Mouse (Mus musculus): ENCODE results near the gene Cdca7.
A peak's percentile ranks its signal among the peaks of the same experiment; 100 is the strongest.

Cdca7 gene

DNA sequence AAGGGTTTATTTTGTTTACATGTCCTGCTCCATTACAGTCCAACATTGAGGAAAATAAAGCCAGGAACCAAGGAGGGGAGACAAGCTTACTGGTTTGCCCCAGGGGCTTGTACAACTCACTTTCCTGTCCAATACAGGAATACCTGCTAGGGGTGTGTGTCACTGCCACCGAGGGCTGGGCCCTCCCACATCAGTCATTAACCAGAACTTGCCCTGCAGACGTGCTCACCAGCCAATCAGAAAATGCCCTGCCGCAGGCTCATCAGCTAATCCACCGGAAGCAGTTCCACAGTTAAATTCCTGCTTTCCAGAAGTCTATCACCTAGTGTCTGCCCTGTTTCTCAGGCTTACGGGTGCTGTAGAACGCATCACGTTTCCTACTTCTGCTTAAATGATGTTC lies 15.7 kb downstream of the Cdca7 start:
- DNase-seq (ENCODE audit: low spot score in 2 of 2), result no peak

DNA sequence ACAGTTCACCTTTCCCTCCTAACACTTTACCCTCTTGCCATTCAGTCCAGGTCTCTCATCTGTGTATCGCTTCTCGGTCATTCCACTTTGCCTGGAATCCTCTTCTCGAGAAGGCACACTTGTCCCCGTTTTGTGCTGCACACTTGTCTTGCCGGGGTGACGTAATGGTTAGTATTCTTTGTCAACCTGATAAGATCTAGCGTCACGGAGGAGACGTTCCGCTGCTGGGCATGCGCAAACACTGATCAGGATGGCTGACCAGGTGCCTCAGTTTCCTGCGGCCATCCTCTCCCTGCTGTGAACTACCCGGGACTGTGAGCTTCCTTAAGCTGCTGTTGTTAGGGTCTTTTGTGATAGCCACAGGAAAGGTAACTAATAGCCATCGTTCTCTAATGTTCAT lies 17.1 kb downstream of the Cdca7 start:
- DNase-seq (ENCODE audit: low spot score in 2 of 2), result no peak

DNA sequence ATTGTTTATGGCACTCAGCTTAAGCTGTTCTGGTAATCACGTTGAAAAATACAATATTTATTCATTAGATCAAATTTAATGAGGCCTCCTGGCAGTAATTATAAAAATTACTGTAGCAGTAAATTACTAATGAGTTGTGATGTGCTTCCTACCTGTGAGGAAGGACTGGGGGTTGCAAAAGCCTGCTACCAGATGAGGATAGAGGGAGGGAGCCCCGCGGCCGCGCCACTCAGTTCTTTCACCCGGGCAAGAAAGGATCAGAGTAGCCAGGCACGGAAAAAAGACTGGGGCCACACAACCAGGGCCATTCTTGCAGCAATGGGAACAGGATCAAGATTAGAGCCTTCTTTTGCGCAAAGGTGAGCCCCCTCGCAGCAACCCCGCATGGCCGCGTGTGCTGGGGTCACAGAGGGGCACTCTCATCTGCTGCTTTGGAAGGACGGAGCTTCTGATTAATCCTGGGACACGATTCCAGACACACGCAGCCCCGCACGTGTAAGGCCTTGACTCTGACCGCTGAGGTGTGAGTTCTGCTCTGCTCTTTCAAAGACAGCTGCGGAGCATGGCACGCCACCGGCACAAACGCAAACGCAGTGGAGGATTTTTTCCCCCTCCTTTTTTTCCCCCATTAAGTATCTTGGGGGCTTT lies 23.2 kb downstream of the Cdca7 start:
- no peak for DNase-seq (ENCODE audit: low spot score in 2 of 2)

DNA sequence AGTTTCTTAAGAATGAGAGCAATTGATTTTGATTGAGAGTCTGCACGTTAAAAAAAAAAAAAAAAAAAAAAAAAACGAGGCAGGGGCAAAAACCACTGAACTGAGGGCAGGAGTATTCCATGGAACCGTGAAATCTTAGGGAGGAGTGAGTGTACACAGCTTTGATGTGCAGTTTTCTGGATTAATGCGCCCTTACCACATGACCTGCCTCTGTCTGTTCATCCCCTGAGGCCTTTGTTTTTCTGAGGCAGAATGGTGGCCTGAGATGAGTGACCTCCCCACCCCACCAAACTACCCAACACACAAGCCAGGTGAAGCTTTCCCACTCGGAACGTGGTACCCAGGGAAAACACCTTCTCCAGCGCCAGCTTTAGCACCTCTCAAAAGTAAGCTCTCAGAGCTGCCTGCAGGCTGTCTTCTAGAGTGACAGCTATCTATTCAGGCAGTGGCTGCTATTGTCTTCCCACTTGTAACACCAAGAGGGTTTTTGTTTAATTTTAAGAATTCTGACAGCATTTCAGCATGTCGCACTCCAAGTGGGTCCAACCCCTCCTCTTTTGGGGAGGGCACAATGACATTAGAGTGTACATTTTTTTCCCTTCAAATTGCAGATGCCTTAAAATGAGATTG lies 23.9 kb downstream of the Cdca7 start:
- no peak for DNase-seq (ENCODE audit: low spot score in 2 of 2)

DNA sequence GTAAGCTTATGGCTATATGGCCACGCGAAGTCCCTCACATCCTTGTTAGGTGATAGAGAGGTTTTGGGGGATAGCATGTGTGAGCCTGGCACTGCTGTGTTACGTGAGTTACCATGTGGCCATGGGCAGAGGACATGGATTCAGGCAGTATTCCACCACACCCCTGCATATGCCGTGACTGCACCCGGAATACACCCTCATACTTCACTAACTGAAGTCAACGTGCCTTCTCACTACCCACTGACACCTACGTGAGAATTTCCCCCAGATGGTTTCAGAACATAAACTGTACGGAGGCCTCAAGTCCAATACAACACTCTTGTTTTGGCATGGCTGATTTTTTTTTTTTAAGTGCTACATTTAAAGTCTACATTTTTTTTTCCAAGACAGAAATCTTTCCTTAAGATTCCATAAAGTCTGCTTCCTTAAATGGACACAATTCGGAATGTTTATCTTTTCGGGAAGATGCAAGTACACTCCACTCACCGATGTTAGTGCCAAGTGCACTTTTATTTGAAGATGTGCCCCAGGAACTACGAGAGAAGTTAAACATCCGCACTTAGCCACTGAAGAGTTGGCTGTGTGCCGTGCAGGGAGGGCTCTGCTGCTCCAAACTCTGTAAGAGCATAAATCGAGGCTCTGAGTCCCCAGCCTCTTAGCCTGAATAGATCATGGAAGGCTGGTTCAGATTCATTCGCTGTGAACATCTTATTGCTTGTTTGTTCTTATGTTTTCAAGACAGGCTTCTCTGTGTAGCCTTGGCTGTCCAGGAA lies 26.3 kb downstream of the Cdca7 start:
- no peak for DNase-seq (ENCODE audit: low spot score in 2 of 2)

DNA sequence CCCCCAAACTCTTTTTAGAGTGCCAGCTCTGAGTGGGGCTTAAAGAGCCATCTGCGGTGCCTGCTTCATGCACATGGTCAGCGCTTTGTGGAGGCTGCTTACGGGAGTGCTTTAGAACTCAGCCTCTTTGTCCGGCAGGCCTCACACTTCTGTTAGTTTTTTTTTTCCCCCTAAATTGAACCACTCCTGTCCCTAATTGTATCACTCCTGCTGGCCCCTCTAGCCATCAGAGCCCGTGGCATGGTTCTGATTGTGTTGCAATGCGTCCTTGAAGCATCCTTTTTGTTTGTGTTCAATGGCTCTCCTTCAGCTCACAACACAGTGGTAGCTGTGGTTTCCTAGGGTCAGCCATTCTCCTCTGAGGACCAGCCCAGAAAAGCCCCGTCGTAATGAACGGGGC lies 27.7 kb downstream of the Cdca7 start:
- DNase-seq (ENCODE audit: low spot score in 2 of 2), result no peak

DNA sequence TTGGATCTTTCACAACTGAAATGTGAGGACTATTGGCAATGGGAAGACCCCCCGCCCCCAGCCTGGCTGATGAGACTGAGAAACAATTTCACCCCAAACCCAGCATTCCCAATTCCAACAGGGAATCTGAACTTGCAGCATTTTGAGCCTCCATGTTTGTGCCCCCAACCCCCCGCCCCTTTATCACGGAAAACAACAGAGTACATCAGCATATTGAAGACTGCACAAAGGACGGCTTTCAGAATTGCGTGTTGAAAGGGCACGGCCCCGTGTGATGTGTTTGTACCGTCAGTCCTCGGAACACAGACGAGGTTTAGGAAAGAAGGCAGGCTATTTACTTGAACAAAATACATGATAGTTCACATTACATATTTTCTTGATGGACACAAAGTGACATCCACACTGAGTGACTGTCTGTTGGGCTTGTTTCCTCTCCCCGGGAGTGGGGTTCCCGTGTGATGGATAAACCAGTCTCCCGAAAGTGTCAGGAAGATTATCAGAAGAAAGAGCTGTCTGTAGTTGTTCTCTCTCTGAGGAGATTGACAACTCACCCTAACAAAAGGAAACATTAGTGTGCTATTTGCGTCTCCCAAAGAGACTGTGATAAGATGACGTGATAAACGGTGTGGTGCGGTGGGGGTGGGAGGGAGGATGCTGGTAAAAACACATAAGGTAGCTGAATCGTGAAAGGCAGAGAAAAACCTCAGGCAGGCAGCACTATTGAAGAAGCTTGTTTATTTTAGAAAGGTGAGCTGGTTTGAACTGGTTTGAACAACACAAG lies 32.1 kb downstream of the Cdca7 start:
- no peak for DNase-seq (ENCODE audit: low spot score in 2 of 2)

DNA sequence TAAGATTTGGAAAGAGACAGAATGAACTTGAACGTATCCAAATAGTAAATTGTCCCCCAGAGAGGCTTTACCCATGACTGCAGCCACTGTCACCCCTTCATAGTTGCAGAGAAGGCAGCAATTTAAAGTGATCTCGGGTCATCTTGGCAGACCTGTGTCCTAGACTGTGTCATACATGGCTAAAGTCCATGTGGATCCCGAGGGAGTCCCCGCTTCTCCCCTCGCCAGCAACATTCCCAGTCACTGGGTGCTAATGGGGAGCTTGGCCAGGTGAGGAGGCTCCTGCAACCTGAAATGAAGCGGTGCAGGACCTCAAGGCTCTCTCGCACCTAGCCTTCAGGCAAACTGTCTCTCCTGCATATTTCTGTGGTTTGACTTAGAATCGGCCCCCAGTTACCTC lies 32.9 kb downstream of the Cdca7 start:
- DNase-seq (ENCODE audit: low spot score in 2 of 2), result no peak

DNA sequence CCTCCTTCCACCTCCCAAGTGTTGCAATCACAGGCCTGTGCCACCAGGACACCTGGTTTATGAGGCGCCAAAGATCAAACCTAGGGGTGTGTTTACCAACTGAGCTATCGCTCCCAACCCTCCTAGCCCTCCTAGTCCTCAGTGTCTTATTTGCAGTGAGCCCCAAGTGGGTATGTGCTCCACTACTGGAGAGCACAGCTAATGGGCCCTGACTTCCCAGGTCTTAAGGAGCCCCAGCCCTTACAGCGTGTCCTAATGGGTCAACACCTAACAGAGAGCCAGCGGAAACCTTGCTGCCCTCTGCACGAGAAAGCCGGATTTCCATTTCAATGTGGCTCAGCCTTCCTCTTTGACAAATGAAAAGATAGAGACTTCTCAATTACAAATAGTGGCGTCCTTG lies 39.6 kb downstream of the Cdca7 start:
- DNase-seq (ENCODE audit: low spot score in 2 of 2), result no peak

DNA sequence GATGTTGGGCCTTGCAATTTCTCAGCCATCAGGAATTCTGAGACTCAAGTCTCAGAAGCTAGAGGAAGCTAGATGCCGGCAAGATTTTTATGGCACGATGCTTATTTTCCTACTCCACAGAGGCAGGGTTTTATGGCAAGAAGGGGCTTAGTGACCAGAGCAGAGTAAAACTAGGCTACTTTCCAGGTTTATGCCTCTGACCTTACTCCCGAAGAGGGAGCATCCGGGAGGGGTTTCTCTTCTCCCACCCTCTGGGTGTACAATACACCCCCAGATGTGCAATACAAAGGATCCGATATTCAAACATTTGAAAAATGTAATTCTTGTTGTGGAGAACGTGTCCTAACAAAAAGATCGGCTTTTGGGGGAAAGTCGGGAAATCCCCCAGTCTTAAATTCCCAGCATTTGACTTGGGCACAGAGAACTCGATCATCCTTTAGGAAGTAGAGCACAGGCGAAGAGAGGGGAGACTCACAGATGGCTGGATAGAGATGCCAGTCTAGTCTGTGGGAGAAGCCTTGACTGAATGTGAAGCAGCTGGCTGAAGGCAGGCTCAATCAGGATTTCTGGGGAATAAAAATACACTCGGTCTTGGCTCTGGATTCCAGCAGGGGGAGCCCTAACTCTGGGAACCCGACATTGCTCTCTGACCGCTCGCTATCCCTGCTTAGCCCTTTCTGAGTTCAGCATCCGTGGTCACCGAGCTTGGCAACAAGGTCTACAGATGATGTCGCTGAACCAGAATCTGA lies 40.2 kb downstream of the Cdca7 start:
- DNase-seq (ENCODE audit: low spot score in 2 of 2), result peak; percentile 53 to 55

DNA sequence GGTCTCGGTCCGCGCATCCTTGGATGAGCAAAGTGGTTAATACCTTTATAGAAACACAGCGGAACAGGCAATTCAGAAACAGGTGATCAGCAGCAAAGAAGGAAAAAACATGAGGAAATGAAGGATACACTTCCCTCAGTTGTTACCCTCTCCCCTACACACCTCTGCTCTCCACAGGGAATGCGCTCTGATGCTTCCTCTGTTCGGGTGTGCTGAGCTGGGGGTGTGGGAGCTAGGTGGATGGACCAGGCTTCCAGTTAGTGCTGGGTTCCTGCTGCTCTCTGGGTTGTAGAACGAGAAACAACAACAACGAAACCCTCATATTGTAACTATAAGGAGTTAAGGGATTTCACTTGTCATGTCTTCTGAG lies 40.7 kb downstream of the Cdca7 start:
- DNase-seq (ENCODE audit: low spot score in 2 of 2), result no peak

DNA sequence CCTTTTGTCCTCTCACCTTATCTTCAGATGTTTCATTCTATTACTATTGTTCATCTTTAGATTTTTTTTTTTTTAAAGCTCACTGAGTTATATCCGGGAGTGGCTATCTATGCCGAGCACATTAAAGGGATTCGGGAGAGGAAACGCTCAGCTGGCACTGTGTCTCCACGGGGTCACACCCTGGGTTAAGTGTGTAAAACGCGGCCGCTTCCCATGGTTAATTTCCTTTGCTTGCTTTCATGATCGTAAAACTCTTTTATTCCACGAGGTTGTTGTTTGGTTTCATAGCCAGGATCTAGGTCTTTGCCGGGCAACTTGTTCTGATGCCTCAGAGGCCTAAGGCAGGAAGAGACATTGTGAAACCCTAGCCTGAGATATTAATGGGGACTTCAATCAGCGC lies 48.1 kb downstream of the Cdca7 start:
- no peak for DNase-seq (ENCODE audit: low spot score in 2 of 2)

DNA sequence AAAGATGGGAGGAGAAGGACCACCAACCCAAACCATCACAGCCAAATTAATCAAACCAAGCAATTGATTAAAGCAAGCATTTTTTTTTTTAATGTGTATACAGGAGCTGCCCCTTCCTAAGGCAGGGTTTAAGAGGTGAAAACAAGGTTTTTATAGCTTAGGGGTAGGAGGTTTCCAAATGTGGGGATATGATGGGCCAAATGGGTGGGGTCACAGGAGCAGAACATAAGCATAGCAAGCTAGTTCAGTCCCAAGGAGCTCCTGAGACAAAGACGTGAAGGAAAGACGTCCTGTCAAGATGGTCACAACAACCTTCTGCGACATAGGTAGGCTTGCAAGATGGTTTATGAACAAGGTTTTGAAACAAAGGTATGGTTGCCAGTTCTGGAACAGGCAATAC lies 49.6 kb downstream of the Cdca7 start:
- no peak for DNase-seq (ENCODE audit: low spot score in 2 of 2)

DNA sequence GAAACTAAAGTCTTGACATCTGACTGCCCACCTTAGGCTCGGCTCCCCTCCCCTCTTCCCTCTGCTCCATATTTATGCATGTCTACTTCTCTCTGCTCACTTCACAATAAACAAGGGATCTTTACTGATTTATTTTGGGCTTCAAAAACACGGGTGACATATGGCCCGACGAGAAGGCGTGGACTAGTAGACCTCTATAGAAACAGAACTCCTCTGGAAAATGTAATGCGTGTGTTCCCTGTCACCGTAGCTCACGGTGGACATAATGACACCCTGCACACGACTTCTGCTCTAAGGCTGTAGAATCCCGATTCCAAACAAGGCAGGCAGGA lies 53.0 kb downstream of the Cdca7 start:
- DNase-seq (ENCODE audit: low spot score in 2 of 2), result no peak

DNA sequence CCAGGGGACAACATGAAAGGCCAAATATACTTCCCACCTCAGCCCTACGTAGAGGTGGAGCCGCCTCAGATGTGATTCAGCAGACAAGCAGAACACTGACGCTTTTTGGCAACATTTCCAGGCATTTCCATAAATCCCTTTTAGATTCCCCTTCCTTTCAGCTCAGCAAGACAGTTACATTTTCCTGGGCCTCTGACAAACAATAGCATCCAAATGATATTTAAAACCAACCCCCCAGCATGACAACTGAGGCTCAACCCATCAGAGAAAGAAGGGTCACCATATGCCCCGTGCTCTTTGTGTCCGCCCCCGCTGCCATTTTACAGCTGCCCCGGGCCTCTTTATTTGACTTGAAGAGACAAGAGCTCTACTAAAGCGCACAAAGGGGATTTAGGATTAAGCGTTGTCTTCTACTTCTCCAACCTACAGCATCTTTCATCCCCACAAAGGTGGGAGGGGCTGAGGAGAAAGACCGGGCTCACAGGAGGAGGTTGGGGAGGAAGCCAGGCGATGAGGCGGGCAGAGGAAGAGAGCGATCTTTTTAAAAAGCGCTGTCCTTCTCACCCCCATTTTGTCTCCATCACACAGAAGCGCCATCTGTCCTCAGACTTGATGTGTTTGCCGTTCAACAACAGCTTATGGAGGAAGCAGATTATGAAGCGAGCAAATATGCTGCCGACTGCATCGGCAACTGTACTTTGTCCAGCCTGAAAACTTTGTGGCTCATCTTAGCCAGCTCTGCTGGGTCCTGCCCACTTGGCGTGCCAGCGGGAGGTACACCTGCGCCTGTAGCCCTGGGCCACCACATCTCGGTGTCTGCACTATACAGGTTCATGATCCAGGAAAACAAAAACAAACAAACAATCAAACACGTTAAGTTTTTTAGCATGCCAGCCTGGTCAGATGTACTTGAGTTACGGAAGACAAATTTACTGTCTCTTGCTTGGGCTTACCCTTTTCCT lies 53.7 kb downstream of the Cdca7 start:
- no peak for DNase-seq (ENCODE audit: low spot score in 2 of 2)

DNA sequence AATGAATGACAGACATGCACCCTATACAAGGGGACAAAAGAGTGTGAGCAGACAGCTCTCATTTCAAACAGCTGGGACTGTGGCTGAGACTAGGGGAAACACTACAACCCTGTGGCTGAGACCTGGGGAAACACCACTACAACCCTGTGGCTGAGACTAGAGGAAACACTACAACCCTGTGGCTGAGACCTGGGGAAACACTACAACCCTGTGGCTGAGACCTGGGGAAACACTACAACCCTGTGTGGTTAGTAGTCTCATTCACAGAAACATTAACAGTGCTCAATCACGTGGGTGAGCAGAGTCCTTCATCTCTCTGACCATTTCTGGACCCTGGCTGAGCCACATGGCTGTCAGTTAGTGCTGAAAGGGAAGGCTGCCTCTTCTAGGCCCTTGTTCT lies 59.9 kb downstream of the Cdca7 start:
- no peak for DNase-seq (ENCODE audit: low spot score in 2 of 2)
